Mouse (Mus musculus) limb, embryonic 12.5 days (tissue): Measurements from ENCODE around the gene Rdh13. TPM values are rescaled to one million over a fixed set of nuclear protein-coding genes. Genes with fewer than 3 reads are reported as not detected.

ENCODE experiments used
- ATAC-seq: fragments of 200-750 bp; cut with Nextera tagmentation; 2 replicates; pipeline ENCODE4 v1.8.0; 2017; ENCODE audit warnings: low read depth, moderate TSS enrichment; ENCODE audit not compliant: insufficient number of reproducible peaks, insufficient read depth, low FRiP score, low TSS enrichment
- H3K27ac ChIP-seq: fragments of 300-500 bp; sonication (generic); 2 replicates; pipeline ENCODE4 v1.5.1; 2016; ENCODE audit warnings: mild to moderate bottlenecking, moderate library complexity
- H3K27me3 ChIP-seq: fragments of 300-500 bp; sonication (generic); 2 replicates; pipeline ENCODE4 v1.6.1; 2016; ENCODE audit warnings: mild to moderate bottlenecking, moderate library complexity
- H3K36me3 ChIP-seq: fragments of 300-500 bp; sonication (generic); 2 replicates; pipeline ENCODE4 v1.6.1; 2016; ENCODE audit warnings: mild to moderate bottlenecking, moderate library complexity
- H3K4me1 ChIP-seq: fragments of 300-500 bp; sonication (generic); replicated peaks from 2 replicates; pipeline ENCODE4 v1.6.1; 2016
- H3K4me2 ChIP-seq: fragments of 300-500 bp; sonication (generic); 2 replicates; pipeline ENCODE4 v1.6.1; 2016; ENCODE audit warnings: mild to moderate bottlenecking, moderate library complexity
- H3K4me3 ChIP-seq: fragments of 300-500 bp; sonication (generic); replicated peaks from 2 replicates; pipeline ENCODE4 v1.5.1; 2016; ENCODE audit warnings: mild to moderate bottlenecking
- H3K9ac ChIP-seq: fragments of 300-500 bp; sonication (generic); replicated peaks from 2 replicates; pipeline ENCODE4 v1.6.1; 2016; ENCODE audit warnings: mild to moderate bottlenecking, moderate library complexity
- H3K9me3 ChIP-seq: fragments of 300-500 bp; sonication (generic); 2 replicates; pipeline ENCODE4 v1.6.1; 2016; ENCODE audit warnings: mild to moderate bottlenecking, moderate library complexity
- WGBS: fragments of 180-500 bp; shearing (Covaris S2); methylation state at CpG from one replicate; pipeline ENCODE4 v1.1.7; 2016; 5-methylcytosine and 5-hydroxymethylcytosine counted together
- polyA plus RNA-seq: library from polyadenylated mRNA; unstranded; fragments of >200 nt; fragmentation: Nextera tagmentation; extraction: Ambion mirVana; gene quantifications from 2 replicates; pipeline ENCODE4 v1.2.1, GENCODE M21; 2016

Gene Rdh13
- polyA plus RNA-seq, 1 experiment from 2014 or later = 29.7 TPM

DNA sequence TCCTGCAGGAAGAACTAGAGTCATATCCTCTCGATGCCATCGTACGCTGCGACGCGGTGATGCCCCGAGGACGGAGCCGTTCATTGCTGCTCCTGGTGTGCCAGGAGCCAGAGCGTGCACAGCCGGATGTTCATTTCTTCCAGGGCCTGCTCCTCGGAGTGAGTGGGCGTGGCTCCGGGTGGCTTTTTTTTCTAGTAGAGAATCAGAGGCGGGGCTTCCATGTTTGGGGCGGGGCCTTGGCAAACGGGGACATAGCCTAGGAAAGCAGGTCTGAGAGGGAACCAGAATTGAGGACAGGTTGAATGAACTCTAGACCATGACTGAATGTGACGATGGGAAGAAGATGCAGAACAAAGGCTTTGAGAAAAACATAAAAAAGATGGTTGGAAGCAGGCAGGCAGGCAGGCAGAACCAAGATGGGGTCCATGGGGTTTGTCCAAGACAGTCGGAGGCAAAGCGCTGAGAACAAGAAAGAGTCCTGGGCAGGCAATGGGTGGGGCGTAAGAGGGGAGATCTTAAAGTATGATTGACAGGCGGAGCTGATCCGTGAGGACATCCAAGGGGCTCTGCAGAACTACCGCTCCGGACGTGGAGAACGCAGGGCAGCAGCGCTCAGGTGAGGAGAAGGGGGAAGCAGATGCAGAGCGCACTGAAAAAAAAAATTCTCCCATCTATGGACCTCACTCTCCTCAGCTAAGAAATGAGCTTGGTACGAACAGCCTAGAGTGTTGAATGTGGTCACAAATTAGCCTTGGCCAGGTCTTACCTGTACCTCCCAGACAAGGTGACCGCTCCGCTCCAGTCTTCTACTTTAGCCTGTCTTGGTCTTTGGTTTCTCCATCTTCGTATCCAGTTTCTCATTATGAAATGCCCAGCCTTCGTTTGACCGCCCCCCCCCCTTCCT is 25.1 kb upstream of the Rdh13 start:
- WGBS = 3% methylated on average over 35 of the region's 35 CpGs
- peak overlapping the region; percentile 68 for H3K4me2 ChIP-seq
- no peak overlapping the region for H3K27ac ChIP-seq
- H3K4me3 ChIP-seq = peak overlapping the region; percentile 40
- H3K9me3 ChIP-seq = no peaks in the 10 kb centered on the region
- H3K4me1 ChIP-seq = peaks cover 6% of the 10 kb centered on the region; the same call in 1 of the 2 replicates
- H3K9ac ChIP-seq = peak overlapping the region; percentile 44
- H3K36me3 ChIP-seq = no peaks in the 10 kb centered on the region
- H3K27me3 ChIP-seq = peaks cover 63% of the 10 kb centered on the region
- peak; percentile 52 for ATAC-seq

DNA sequence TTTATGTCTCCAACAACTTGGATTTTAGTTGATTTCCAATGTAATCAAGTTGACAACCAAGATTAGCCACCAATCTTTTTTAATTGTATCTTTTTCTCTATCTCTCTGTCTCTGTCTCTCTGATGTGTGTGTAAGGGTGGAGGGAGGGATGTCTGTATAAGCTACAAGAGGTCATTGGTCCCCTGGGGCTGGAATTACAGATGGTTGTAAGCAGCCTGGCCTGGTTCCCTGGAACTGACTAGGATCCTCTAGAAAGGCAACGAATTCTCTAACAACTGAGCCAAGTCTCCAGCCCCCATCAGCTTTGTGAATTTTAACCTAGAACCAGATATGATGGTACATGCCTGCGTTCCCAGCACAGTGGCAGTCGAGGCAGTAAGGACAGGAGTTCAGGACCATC is 22.4 kb upstream of the Rdh13 start:
- peaks cover 6% of the 10 kb centered on the region; the same call in 1 of the 2 replicates for H3K4me1 ChIP-seq
- no peak overlapping the region for H3K4me2 ChIP-seq
- H3K4me3 ChIP-seq = no peak overlapping the region
- H3K27me3 ChIP-seq = peaks cover 51% of the 10 kb centered on the region
- 72% methylated on average over 3 of the region's 3 CpGs for WGBS
- no peak overlapping the region for H3K27ac ChIP-seq
- H3K9ac ChIP-seq = no peak overlapping the region
- H3K9me3 ChIP-seq = no peaks in the 10 kb centered on the region
- ATAC-seq = no peak
- no peaks in the 10 kb centered on the region for H3K36me3 ChIP-seq

DNA sequence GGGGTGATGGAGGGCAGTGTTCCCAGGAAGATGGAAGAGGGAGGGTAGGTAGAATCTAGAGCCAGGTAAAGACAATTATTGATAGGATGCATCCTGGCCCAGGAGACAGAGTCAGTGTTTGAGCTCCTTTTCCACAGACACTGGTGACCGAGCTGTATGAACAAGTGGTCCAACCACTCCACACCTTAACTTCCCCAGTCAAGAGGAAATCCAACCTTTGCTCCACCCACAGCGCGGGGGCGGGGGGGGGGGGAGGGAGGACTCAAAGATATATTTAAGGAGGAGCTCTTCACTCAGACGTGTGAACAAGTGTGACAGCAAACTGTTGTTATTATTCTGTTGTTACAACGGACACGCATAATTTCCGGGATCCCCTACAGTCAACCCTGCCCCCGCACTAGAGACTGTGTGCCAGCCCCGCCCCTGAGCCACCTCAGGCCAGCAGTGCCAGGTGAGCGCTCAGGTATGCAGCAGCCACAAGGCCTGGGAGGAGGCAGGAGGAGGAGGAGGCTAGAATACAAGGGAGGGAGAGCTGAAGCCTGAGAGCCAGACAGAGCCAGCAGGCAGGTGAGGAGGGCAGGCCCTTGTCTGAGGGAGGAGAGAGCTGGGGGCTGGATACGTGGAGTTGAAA is 18.9 kb upstream of the Rdh13 start:
- H3K9ac ChIP-seq = no peak overlapping the region
- WGBS = 8% methylated on average over 12 of the region's 12 CpGs
- 0 out of 2 replicates have a peak overlapping the region, but pooled peaks have one; percentile 4 for H3K4me2 ChIP-seq
- H3K36me3 ChIP-seq = no peaks in the 10 kb centered on the region
- H3K27ac ChIP-seq = no peak overlapping the region
- H3K4me1 ChIP-seq = no peaks in the 10 kb centered on the region
- no peaks in the 10 kb centered on the region for H3K9me3 ChIP-seq
- peaks cover 17% of the 10 kb centered on the region; the same call in 1 of the 2 replicates for H3K27me3 ChIP-seq
- ATAC-seq = no peak
- no peak overlapping the region for H3K4me3 ChIP-seq

DNA sequence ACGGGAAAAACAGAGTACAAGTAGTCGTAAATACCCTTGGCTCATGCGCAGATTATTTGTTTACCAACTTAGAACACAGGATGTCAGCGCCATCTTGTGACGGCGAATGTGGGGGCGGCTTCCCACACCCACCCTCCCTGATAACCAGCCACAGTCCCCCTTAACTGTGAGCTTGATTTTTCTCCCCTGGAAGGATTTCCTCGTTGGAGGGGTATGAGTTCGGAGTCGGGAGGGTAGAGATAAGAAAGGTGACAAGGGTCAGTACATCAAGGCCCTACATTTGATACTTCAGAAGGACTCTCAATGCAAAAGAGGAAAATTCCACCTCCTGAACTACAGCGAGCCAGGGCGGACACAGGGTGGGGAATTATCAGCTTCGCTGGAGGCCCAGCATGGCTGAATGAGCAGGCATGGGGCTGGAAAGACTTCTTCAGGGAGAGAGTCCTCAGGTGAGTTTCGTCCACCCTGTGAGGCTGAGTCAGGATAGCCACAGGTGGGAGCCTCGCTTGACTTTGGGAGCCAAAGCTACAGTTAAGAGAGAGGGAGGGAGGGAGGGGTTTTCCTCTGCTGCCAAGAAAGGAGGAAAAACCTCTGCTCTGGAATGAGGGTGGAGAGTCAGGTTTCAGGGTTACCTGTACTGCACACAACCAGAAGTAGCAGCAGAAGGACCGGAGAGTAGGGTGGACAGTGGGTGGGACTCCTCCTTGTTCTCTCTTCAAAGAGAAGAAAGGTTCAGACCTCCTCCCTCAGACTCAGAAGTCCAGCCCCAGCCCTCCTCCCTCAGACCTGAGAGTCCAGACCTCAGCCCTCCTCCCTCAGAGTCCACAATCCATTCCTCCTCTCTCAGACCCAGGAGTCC is 15.4 kb upstream of the Rdh13 start, which contains the start of gene Eps8l1:
Gene Eps8l1, plus strand, starts transcription at position 99 of the 859 bp plus-strand sequence.
- no peaks in the 10 kb centered on the region for H3K36me3 ChIP-seq
- H3K9ac ChIP-seq = peak within 1 kb of the TSS; percentile 40; the same call in 1 of the 2 replicates
- no peak within 1 kb of the TSS for H3K27ac ChIP-seq
- H3K27me3 ChIP-seq = peaks cover 16% of the 10 kb centered on the region; the same call in 1 of the 2 replicates
- WGBS = 60% methylated on average over 15 of the region's 16 CpGs
- H3K9me3 ChIP-seq = no peaks in the 10 kb centered on the region
- no peaks in the 10 kb centered on the region for H3K4me1 ChIP-seq
- peak within 1 kb of the TSS; percentile 36 for H3K4me3 ChIP-seq
- peak within 1 kb of the TSS; percentile 48 for H3K4me2 ChIP-seq
- ATAC-seq = 0 out of 2 replicates have a peak, but pooled peaks have one; percentile 52

DNA sequence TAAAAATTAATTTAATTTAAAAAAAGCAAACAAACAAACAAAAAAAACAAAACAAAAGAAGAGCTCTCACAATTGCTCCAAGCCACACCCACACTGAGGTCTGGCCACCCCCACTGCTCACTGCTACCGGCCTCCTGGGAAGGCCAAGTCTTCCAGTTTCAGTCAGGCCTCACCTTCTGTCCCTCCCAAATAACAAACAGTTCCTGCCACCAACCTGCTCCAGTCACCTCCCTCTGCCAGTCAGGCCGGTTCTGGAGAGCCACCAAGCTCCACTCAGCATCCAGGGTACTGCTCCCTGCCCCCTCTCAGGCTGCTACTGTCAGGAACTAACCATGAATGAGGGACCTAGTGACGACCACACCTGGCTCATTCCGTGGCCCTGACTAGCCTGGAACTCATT is 7.2 kb upstream of the Rdh13 start:
- no peaks in the 10 kb centered on the region for H3K36me3 ChIP-seq
- H3K4me2 ChIP-seq = no peak overlapping the region
- H3K27me3 ChIP-seq = no peaks in the 10 kb centered on the region
- H3K9me3 ChIP-seq = no peaks in the 10 kb centered on the region
- H3K27ac ChIP-seq = no peak overlapping the region
- H3K4me3 ChIP-seq = no peak overlapping the region
- peaks cover 9% of the 10 kb centered on the region for H3K4me1 ChIP-seq
- 12% methylated on average over 4 of the region's 4 CpGs for WGBS
- no peak for ATAC-seq
- H3K9ac ChIP-seq = no peak overlapping the region

DNA sequence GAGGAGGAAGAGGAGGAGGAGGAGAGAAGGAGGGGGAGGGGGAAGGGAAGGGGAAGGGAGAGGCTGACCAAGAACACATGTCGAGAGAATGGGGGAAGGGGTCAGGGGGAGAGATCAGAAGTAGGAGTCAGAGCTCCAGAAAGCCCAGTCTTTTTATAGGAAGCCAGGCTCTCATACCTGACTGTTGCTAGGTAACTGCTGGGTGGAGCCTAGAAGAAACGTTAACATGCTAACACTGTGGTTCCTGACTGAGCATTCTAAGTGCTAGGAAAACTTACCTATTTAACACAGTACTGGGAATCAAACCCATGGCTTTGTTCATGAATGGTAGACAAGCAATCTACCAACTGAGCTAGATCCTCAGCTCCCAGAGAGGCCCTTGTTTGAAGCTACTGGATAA is 3.8 kb upstream of the Rdh13 start:
- no peak overlapping the region for H3K9ac ChIP-seq
- no peak overlapping the region for H3K4me2 ChIP-seq
- 16% methylated on average over 2 of the region's 2 CpGs for WGBS
- H3K4me1 ChIP-seq = peaks cover 14% of the 10 kb centered on the region
- no peak overlapping the region for H3K4me3 ChIP-seq
- no peak overlapping the region for H3K27ac ChIP-seq
- ATAC-seq = no peak
- H3K27me3 ChIP-seq = no peaks in the 10 kb centered on the region
- H3K36me3 ChIP-seq = no peaks in the 10 kb centered on the region
- H3K9me3 ChIP-seq = no peaks in the 10 kb centered on the region

DNA sequence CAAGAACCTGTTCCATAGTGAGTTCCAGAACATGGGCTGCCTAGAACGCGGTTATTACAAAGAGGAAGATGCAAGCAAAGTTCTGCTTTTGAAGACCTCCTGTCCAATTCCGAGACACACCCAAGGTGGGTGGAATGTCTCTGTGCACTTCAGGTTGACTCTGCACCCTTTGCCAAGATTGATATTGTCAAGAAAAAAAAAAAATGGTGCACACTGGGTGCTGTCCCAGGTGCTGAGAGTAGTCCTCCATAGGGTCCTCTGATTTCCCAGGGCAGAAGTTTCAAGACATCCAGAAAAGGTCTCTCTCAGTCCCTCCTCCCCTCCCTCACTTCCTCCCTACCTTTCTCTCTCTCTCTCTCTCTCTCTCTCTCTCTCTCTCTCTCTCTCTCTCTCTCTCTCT is 3.0 kb upstream of the Rdh13 start:
- Histone ChIP-seq H3K27me3 (no peaks in the 10 kb centered on the region), H3K9ac (no peak overlapping the region), H3K4me1 (peaks cover 14% of the 10 kb centered on the region), H3K4me2 (no peak overlapping the region), H3K4me3 (no peak overlapping the region), H3K9me3 (no peaks in the 10 kb centered on the region), H3K27ac (no peak overlapping the region), H3K36me3 (peaks cover 7% of the 10 kb centered on the region; the same call in 1 of the 2 replicates)
- 87% methylated on average over 3 of the region's 3 CpGs for WGBS
- ATAC-seq = no peak

DNA sequence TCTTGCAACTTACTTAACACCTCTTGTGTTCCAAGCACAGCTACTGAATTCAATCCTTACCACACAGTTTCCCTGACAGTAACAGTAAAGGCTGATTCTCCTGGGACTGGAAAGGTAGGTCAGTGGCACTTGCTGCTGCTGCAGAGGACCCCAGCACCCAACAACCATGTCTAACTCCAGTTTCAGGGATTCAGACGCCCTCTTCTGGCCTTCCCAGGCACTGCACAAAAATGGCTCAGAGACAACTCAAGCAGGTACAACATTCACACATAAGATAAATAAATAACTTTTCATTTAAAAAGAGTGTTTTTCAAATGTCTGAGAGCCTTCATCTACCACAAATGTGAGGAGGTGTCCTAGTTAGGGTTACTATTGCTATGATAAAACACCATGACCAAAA is 1.7 kb upstream of the Rdh13 start:
- peaks cover 14% of the 10 kb centered on the region for H3K4me1 ChIP-seq
- no peak overlapping the region for H3K9ac ChIP-seq
- no peaks in the 10 kb centered on the region for H3K9me3 ChIP-seq
- H3K4me2 ChIP-seq = no peak overlapping the region
- H3K36me3 ChIP-seq = peaks cover 20% of the 10 kb centered on the region
- WGBS = 5% methylated on average over 1 of the region's 1 CpGs
- H3K4me3 ChIP-seq = no peak overlapping the region
- no peak overlapping the region for H3K27ac ChIP-seq
- H3K27me3 ChIP-seq = no peaks in the 10 kb centered on the region
- ATAC-seq = no peak

DNA sequence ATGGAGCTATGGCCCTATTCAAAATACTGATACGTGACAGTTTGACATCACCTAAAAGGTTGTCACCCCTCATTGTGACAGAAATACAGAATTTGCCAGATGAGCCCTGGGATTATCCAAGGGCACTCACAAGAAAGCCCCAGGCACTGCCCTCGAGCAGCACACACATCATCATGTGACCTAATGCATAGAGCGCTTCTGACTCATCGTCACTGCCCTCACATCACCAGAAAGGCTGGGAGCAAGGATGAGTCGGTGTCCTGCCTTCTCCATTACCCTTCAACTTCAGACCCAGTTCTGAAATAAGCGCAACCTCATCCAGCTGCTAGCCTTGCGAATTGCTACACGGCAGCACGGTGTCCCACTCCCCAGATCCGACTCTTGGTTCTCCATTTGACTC is 4.9 kb downstream of the Rdh13 start:
- H3K9me3 ChIP-seq = no peaks in the 10 kb centered on the region
- no peak overlapping the region for H3K27ac ChIP-seq
- no peak for ATAC-seq
- H3K4me1 ChIP-seq = peaks cover 5% of the 10 kb centered on the region; the same call in 1 of the 2 replicates
- no peak overlapping the region for H3K4me3 ChIP-seq
- no peak overlapping the region for H3K9ac ChIP-seq
- H3K36me3 ChIP-seq = peaks cover 78% of the 10 kb centered on the region
- no peaks in the 10 kb centered on the region for H3K27me3 ChIP-seq
- 93% methylated on average over 10 of the region's 10 CpGs for WGBS
- no peak overlapping the region for H3K4me2 ChIP-seq

DNA sequence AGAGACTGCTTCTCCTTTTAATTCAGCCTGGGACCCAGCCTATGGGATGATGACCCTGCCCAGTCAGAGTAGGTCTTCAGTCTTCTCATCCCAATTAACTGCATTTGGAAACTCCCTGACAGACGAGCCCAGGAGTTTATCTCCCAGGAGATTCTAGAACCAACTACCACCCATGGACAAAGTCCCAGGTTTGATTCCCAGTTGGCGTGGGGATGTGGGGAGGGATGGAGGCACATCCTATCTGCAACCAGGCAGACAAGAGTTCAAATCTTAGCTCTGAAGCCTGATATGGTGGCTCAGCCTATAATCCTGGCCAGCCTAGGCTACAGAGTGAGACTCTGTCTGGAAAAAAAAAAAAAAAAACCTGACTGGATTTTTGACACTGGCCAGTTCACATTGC is 7.7 kb downstream of the Rdh13 start:
- no peak for ATAC-seq
- Histone ChIP-seq H3K4me2 (no peak overlapping the region), H3K27ac (no peak overlapping the region), H3K4me1 (no peaks in the 10 kb centered on the region), H3K9me3 (no peaks in the 10 kb centered on the region), H3K36me3 (peaks cover 92% of the 10 kb centered on the region), H3K27me3 (no peaks in the 10 kb centered on the region), H3K9ac (no peak overlapping the region), H3K4me3 (no peak overlapping the region)
- 94% methylated on average over 2 of the region's 2 CpGs for WGBS

DNA sequence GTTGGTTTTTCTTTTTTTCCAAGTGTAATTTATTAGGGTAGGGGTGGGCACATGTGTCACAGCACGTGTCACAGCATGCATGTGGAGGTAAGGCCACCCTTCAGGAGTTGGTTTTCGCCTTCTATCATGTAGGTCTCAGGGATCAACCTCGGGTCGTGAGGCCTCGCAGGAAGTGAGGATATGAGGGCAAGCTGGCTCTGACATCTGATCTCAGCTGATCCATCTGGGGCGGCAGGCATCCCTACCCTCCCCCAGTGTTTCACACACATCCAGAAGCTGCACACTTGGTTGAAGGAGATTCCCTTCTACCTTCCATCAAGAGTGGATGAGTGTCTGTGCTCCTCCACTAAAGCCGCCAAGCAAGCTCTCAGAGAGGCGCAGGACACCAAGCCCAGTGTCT is 13.4 kb downstream of the Rdh13 start:
- Histone ChIP-seq H3K4me3 (no peak overlapping the region), H3K4me2 (no peak overlapping the region), H3K9ac (no peak overlapping the region), H3K9me3 (0 out of 2 replicates have a peak, but pooled peaks cover 5% of the 10 kb centered on the region), H3K4me1 (no peaks in the 10 kb centered on the region), H3K36me3 (peaks cover 96% of the 10 kb centered on the region), H3K27me3 (no peaks in the 10 kb centered on the region), H3K27ac (no peak overlapping the region)
- no peak for ATAC-seq
- WGBS = 90% methylated on average over 8 of the region's 8 CpGs
